Mouse (Mus musculus): ENCODE measurements at regions not wholly inside any gene's neighbourhood (a gene's known extent, or its start where the extent isn't known, plus 50 kb on each side); places are given as distances from the start of the nearest gene placed in this dataset.

- intact Hi-C loops (cut with DNase I), result no loop called here
- DNase-seq, result no peak
These were observed 359.0 kb upstream of the Tnp1 start for GRCm38 (mm10) chr1:73374531-73375375.

GRCm38 (mm10) chr1:73368222-73368621 lies 352.5 kb upstream of the Tnp1 start:
- intact Hi-C loops (cut with DNase I), result loop anchor here (10.0 kb wide), 1 partner anchor 493 kb away; the partner anchor contains the start of gene Igfbp5
- DNase-seq, result no peak

GRCm38 (mm10) chr1:73365842-73366241 lies 350.1 kb upstream of the Tnp1 start:
- intact Hi-C loops (cut with DNase I), result loop anchor here (10.0 kb wide), 1 partner anchor 491 kb away; the partner anchor contains the start of gene Igfbp5
- DNase-seq, result no peak

DNA sequence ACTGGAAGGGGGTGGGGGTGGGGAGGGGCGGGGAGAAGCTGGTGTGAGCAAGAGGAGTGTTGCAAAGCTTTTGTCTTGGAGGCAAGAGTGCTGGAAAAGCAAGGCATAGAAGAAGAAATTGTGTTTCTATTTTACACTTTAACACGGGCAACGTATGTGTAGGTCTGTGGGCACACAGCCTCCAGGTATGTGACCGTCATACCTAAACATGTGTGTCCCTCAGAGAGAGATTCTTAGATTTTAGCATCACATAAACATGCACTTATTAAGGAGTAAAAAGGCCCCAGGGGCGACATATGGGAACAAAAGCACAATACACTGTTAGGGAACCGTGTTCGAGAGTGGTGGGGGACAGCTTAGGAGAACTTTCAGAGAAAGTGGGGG lies 348.6 kb upstream of the Tnp1 start:
- intact Hi-C loops (cut with DNase I), result loop anchor here (5.0 to 10.0 kb wide), 2 partner anchors 253 to 489 kb away; partner anchors contain the start of gene Igfbp5
- DNase-seq, result no peak

- intact Hi-C loops (cut with DNase I), result loop anchor here (5.0 to 10.0 kb wide), 2 partner anchors 254 to 489 kb away; partner anchors contain the start of gene Igfbp5
- DNase-seq, result peak; percentile 30 to 54
These were observed 348.0 kb upstream of the Tnp1 start for GRCm38 (mm10) chr1:73363549-73364299.

- peak; percentile 47 to 54 for DNase-seq
- intact Hi-C loops (cut with DNase I), result loop anchor here (5.0 to 10.0 kb wide), 2 partner anchors 255 to 487 kb away; partner anchors contain the start of gene Igfbp5
These were observed 346.4 kb upstream of the Tnp1 start for GRCm38 (mm10) chr1:73362122-73362521.

DNA sequence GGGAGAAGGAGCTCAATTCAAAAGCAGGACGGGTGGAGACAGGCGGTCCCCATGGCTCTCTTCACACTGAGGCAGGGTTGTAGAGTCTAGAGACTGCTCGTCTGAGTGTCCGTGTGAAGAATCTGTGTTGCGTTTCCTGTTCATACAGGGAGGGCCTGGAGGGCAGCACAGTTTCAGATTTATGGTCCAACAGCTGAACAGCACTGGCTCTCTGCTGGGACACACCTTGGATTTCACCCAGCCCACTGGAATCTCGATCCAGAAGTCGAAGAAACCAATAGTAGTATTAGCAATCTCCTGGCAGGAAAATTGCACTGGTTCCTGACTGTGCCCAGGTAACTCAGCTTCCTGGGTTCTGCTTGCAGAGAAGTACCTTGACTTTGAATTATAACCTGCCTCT lies 345.6 kb upstream of the Tnp1 start:
- no peak for DNase-seq
- intact Hi-C loops (cut with DNase I), result loop anchor here (5.0 to 10.0 kb wide), 2 partner anchors 256 to 486 kb away; partner anchors contain the start of gene Igfbp5

DNA sequence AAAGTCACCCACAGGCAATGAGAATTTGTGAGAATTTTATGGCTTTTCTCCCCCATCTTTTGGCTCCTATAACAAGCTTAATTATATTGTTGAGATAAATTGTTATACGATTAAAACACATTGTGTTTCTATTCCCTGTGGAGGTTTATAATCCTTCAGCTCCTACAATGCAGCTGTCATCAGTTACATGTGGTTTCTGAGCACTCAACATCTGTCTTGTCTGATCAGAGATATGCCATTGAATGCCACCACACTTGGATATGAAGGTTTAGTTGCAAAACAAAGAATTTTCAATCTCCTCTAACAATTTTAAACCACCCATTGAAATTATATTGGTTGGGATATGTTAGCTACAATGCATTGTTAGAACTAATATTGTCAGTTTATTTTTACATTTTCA lies 338.7 kb upstream of the Tnp1 start:
- no peak for DNase-seq
- intact Hi-C loops (cut with DNase I), result no loop called here

DNA sequence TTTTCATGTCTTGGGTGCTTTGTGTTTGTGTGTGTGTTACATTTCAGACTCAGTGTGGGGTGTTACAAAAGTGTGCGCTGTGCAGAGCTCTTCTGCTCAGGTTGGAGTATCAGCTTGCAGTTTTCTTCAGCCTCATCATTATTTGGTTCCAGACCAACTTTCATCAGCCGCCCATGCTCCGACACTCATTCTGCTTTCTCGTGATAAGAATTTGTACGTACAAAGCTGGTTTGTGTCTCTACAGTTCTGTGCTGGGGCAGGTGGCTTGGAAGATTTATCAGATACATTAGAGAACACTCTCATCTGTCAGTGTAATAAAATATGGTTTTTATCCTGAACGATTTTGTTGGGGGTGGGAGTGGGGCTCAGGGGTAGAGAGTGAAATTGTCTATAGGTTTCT lies 332.8 kb upstream of the Tnp1 start:
- intact Hi-C loops (cut with DNase I), result no loop called here
- no peak for DNase-seq

GRCm38 (mm10) chr1:73344587-73344986 lies 328.9 kb upstream of the Tnp1 start:
- intact Hi-C loops (cut with DNase I), result no loop called here
- DNase-seq, result no peak

DNA sequence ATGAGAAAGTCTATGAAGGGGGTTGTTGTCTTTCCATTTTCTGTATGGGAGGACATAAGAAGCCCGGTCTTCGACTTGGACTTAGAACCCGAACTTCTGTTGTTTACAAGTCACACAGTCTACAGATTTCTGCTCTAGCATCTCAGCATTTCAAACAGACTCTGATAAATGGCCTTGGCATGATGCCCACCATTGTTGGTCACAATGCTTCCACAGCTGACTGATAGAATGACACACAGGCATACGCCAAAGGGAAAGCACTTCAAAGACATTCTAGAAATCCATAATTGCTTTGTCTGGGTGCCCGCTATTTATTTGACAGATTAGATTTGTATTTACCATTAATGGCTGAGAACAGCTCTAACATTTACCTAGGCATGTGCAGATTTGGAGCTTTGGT lies 326.2 kb upstream of the Tnp1 start:
- DNase-seq, result peak; percentile 8 to 19
- intact Hi-C loops (cut with DNase I), result no loop called here

- intact Hi-C loops (cut with DNase I), result no loop called here
- DNase-seq, result no peak
These were observed 321.7 kb upstream of the Tnp1 start for GRCm38 (mm10) chr1:73337401-73337800.

DNA sequence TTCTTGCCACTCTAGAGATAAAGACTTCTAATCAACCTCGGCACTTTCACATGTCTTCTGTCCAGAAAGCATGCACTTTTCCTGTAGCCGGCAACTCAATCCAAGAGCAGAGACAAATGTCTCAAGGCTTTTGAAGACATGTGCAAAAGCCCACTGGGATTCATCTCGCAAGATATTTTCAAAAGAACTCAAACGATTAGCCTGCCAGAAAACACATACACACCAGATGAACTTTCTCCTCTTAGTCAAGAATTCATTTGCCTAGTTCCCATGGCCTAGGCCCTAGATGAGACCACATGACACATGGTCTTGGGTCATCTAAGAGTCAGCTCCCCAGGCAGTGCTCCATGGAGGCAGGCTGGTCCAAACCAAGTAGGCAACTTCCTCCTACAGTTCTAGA lies 293.8 kb upstream of the Tnp1 start:
- DNase-seq, result peak in 1 of 2 experiments; percentile 8
- intact Hi-C loops (cut with DNase I), result no loop called here

- no peak for DNase-seq
- intact Hi-C loops (cut with DNase I), result no loop called here
These were observed 292.7 kb upstream of the Tnp1 start for GRCm38 (mm10) chr1:73308420-73308819.

DNA sequence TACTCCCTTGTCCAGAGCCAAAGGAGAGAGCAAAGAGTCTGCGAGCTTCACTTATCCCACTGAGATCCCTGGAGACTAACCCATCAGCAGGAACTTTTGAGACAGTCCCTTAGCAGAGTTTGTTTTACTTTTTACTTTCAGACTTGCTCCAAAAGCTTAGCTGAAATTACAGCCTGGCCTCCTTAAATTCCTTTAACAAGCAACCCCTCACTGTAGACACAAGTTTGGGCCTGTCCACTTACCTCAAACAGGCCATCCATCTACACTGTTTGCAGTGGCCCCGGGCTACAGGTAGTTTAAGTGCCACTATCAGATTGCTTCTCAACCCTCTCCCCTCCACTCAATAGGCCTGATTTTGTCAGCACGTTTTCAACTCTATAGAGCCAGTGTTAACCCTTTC lies 291.5 kb upstream of the Tnp1 start:
- no peak for DNase-seq
- intact Hi-C loops (cut with DNase I), result no loop called here

- DNase-seq, result no peak
These were observed 284.4 kb upstream of the Tnp1 start for GRCm38 (mm10) chr1:73299978-73300688.

DNA sequence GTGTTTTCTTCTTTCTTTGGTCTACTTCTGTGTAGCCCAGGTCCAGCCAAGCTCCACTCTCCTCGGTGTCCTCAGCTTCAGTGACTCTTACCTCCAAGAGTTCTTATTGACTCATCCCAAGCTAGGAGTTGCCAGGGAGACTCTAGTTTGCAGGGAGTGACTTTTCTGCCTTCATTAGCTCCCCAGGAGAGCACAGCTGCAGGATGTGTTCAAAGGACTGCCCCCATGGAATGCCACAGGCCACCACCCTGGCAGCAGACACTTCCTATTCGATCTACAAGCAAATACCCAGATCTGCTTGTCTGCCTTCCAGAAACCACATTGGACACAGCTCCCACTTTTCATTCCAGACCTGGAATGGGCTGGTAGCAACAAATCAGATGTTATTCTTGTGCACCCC lies 269.6 kb upstream of the Tnp1 start:
- DNase-seq, result no peak

More at GRCm38 (mm10) chr1:73299978-73300688, 284.4 kb upstream of the Tnp1 start:
- intact Hi-C loops (cut with DNase I), result no loop called here

DNA sequence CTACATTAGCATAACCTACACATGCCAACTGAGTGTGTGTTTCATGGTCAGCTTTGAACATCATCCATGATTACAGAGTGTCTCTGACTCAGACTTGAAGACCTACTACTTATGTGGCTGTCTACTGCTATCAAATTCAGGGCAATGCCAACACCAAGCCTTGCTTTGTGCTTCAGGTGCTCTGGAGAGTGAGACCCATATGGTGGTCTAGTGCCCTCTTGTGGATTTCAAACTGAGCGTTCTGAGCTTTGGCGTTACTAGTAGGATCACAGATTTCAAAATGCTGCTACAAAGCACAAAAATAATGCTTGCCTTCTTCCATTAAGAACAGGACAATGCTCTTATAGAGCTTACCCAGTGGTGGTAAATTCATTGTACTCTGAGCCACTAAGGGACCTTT lies 258.8 kb upstream of the Tnp1 start:
- peak; percentile 23 to 52 for DNase-seq
- intact Hi-C loops (cut with DNase I), result loop anchor here (1.0 to 10.0 kb wide), 5 partner anchors 343 to 560 kb away; partner anchors contain the start of gene Rpl37a

More for the DNA sequence above, 269.6 kb upstream of the Tnp1 start:
- intact Hi-C loops (cut with DNase I), result no loop called here

- intact Hi-C loops (cut with DNase I), result loop anchor here (5.0 to 10.0 kb wide), 3 partner anchors 346 to 556 kb away; partner anchors contain the start of gene Rpl37a
- no peak for DNase-seq
These were observed 255.2 kb upstream of the Tnp1 start for GRCm38 (mm10) chr1:73270787-73271391.

All from heart, postnatal 14 days (tissue).